ENCODE assay signal across 8 mouse cellular contexts in genomic region chr3:105392611-105393514, GRCm38 (mm10). TPM values are rescaled to one million over a fixed set of nuclear protein-coding genes. Genes with fewer than 3 reads are reported as not detected.
DNase-seq lines count a peak whose midpoint lies in the region; ATAC-seq lines count a peak whose summit lies in the region.

No protein-coding gene starts in this region.

- peak; percentile 85 for ATAC-seq in granulocyte monocyte progenitor cell, adult 5-6 weeks (replicated peaks; ENCODE audit: poor library complexity, severe bottlenecking)
- ATAC-seq in frontal cortex, adult (ENCODE audit: low TSS enrichment), result no peak

- peak; percentile 54 to 60 for DNase-seq in right cerebral cortex, postnatal 10 days (ENCODE audit: low spot score in 2 of 2)
- DNase-seq in right cerebral cortex, postnatal 25 days, result no peak
- peak; percentile 73 for DNase-seq in brain, adult 2 months (ENCODE audit: low read depth, low spot score)
- DNase-seq in layer of hippocampus, adult 9-11 months, result peak; percentile 38
- peak; percentile 74 for DNase-seq in ovary, postnatal 36 days (ENCODE audit: low spot score)
- no peak for DNase-seq in neural tube, embryonic 10.5 days (ENCODE audit: extremely low spot score, low spot score)

RNA-seq across cellular contexts. Expression of gene Kcnd3, which starts 59.3 kb away (rescaled TPM):
- not detected in 2 replicates for total RNA-seq in granulocyte monocyte progenitor cell, adult 5-6 weeks (2014; fragmentation: Nextera tagmentation)
- not detected in 2 replicates for total RNA-seq in granulocyte monocyte progenitor cell, adult 5-6 weeks (2017)

Comparison
In these comparisons a context has a peak if more than half of its experiments do, and no peak if none do; other contexts are left out.
1. DNase-seq: peak in right cerebral cortex, postnatal 10 days (2 of 2), brain, adult 2 months (single experiment), layer of hippocampus, adult 9-11 months (single experiment) and ovary, postnatal 36 days (single experiment); none in right cerebral cortex, postnatal 25 days (single experiment) and neural tube, embryonic 10.5 days (single experiment).